Mouse (Mus musculus): ENCODE results near the gene Sh3bp1.
A peak's percentile ranks its signal among the peaks of the same experiment; 100 is the strongest.

Gene Sh3bp1

GRCm38 (mm10) chr15:78899740-78900584 is at the start of gene Sh3bp1:
Sh3bp1 (plus strand) TSS chr15:78899768.
- DNase-seq (ENCODE audit: low read depth) = peak; percentile 51

- DNase-seq (ENCODE audit: low read depth) = no peak
These were observed 49.3 kb upstream of the Sh3bp1 start for GRCm38 (mm10) chr15:78850059-78850824.

GRCm38 (mm10) chr15:78850944-78851343 is 48.6 kb upstream of the Sh3bp1 start:
- no peak for DNase-seq (ENCODE audit: low read depth)

- peak; percentile 88 for DNase-seq (ENCODE audit: low read depth)
These were observed 47.9 kb upstream of the Sh3bp1 start for GRCm38 (mm10) chr15:78851505-78852153.

DNA sequence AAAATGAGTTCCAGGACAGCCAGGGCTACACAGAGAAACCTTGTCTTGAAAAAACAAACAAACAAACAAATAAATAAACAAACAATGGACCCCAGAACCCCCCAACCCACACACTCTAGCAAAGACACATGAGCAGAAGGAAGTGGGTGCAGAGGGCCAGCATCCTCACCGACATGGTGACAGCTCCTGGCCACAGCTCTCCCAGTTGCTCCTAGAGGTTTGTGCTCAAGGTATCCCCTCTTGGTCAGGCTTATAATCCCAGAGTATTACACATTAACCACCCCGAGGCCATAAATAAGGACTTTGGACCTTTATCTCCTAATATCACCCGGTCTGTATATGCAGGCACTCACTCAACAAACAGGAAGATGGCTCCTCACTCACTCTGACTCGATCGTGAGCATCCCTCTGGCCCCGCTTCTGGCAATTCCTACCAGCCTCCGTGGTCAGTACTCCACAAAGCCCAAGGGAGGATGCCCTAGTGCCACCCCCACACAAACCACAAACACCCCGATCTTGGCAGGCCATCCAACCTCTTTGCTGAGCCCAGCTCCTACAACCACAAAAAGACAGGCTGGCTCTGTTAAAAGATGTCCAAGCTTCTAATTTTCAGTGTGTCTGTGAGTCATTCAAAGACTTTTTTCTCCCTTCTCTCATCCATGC is 44.1 kb upstream of the Sh3bp1 start, which contains the start of gene Lgals2:
Gene Lgals2, minus strand, starts transcription at position 227 of the 663 bp plus-strand sequence.
- no peak for DNase-seq (ENCODE audit: low read depth)

DNA sequence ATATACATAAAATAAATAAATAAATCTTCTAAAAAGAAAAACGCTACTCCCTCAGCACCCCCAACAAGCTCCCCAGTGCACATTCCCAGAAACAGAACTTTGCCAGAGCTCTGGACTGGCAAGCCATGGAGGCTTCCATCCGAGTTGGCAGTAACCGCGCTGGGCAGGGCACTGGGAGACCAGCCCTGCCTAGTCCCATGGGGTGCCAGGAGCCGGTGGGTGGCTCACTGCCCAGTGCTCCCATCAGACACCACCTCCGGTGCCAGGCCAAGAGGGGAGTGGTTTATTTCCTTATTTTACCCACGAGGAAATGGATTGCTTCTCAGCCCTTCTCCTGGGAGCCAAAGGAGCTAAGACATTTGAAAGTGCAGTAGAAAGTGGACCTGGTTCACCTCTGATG is 42.6 kb upstream of the Sh3bp1 start:
- no peak for DNase-seq (ENCODE audit: low read depth)

DNA sequence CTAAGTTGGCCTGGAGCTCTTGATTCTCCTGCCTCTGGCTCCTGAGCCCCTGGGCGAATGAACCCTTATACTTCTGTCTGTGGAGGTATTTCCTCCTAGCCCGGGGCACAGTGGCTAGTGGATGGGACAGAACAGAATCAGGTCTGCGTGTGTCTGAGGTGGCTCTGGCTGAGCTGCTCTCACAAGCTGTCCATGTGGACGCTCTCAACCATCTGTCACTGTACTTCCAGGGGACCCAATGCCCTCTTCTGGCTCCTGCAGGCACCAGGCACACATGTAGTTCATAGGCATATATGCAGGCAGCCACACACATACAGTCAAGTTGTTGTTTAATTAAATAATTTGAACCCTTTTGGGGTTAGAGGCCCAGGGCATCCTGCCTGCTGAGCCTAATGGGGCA is 40.3 kb upstream of the Sh3bp1 start:
- no peak for DNase-seq (ENCODE audit: low read depth)

GRCm38 (mm10) chr15:78859714-78860113 is 39.9 kb upstream of the Sh3bp1 start:
- no peak for DNase-seq (ENCODE audit: low read depth)

DNA sequence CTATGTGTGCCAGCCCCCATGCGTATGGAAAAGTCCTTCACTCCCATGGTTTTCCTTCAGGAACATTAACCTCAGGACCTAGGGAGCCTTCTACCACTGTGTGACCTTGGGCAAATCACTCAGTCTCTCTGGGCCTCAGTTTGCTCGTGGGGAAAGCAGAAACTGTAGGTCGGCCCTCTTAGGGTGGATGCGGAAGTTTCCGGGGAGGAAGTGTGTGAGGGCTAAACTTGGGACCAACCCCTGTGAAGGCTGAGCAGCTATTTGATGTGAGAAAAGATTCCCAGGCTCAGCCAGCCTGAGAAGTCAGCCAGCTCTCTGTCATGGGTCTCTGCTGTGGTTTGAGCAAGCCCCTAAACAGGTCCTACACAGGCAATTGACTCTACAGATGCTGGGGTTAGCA is 37.3 kb upstream of the Sh3bp1 start:
- no peak for DNase-seq (ENCODE audit: low read depth)

DNA sequence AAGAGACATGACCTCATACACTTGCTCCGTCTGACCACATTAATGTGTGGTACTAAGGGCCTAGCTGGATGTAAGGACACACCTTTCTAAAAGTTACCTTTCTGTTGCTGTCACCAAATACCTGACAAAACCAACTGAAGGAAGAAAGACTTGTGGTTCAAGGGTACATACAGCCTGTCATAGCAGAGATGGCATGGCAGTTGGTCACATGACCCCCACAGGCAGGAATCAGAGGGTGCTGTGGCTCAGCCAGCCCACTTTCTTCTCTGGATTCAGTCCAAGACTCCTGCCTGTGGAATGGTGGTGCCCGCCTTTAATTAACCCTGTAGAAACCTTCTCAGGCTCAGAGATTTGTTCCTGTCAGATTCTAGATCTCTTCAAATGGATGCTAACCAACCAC is 36.4 kb upstream of the Sh3bp1 start:
- DNase-seq (ENCODE audit: low read depth) = peak; percentile 28

DNA sequence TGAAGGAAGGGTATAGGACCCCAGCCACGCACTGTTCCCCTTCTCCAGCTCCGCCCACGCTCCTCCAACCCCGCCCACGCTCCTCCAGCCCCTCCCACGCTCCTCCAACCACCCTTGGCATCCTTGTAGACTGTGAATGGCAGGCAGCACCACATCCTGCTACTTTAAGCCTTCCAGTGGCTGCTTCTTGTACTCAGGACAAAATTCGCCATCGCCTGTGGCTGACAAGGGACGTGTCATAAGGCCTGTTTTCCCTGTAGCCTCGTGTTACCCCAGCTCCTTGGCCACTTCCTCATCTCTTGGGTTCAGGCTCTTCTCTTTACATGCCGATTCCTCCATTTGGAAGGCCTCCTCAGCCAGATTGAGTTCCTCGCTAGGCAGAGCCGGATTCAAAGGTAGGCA is 35.7 kb upstream of the Sh3bp1 start:
- no peak for DNase-seq (ENCODE audit: low read depth)

- no peak for DNase-seq (ENCODE audit: low read depth)
These were observed 31.2 kb upstream of the Sh3bp1 start for GRCm38 (mm10) chr15:78868398-78868797.

DNA sequence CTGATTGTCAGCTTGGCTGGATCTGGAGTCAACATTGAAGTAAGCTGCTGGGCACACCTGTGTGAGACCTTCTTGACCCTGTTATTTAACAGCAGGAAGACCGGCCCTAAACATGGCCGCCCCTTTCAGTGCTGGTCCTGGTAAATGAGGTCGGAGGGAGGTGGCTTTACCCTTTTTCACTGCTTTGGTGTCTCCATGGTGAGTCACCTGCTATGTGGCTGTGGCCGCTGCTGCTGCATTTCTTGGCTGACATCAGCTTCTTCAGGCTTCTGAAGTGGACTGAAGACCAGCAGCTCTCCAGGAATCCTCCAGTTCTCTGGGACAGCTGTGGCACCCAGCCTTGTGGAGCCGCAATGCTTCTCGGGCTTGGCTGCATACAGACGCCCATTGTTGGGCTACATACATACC is 30.7 kb upstream of the Sh3bp1 start:
- DNase-seq (ENCODE audit: low read depth) = peak; percentile 42

DNA sequence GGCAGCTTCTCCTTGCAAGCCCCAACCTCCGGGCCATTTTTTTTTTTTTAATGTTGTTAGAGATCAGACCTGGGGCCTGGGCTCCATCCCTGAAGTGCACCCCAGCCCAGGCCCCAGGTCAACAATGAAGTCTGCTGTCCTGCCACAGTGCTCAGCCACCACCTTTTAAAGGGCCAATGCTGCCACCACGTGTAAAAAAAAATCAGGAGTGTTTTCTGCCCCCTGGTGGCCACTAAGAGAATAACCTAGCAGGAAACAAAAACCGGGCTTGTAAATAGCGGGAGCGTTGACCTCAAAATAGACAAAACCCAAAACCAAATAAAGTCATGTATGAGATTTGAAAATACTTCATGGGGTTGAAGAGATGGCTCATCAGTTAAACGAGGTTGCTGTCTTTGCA is 29.8 kb upstream of the Sh3bp1 start:
- DNase-seq (ENCODE audit: low read depth) = peak; percentile 80

- DNase-seq (ENCODE audit: low read depth) = peak; percentile 40
These were observed 27.5 kb upstream of the Sh3bp1 start for GRCm38 (mm10) chr15:78872021-78872608.

- no peak for DNase-seq (ENCODE audit: low read depth)
These were observed 25.6 kb upstream of the Sh3bp1 start for GRCm38 (mm10) chr15:78873803-78874435.

- DNase-seq (ENCODE audit: low read depth) = no peak
These were observed 24.6 kb upstream of the Sh3bp1 start for GRCm38 (mm10) chr15:78874989-78875388.

- no peak for DNase-seq (ENCODE audit: low read depth)
These were observed 24.0 kb upstream of the Sh3bp1 start for GRCm38 (mm10) chr15:78875537-78875936.

- DNase-seq (ENCODE audit: low read depth) = peak; percentile 82
These were observed 23.3 kb upstream of the Sh3bp1 start for GRCm38 (mm10) chr15:78876258-78876696.

DNA sequence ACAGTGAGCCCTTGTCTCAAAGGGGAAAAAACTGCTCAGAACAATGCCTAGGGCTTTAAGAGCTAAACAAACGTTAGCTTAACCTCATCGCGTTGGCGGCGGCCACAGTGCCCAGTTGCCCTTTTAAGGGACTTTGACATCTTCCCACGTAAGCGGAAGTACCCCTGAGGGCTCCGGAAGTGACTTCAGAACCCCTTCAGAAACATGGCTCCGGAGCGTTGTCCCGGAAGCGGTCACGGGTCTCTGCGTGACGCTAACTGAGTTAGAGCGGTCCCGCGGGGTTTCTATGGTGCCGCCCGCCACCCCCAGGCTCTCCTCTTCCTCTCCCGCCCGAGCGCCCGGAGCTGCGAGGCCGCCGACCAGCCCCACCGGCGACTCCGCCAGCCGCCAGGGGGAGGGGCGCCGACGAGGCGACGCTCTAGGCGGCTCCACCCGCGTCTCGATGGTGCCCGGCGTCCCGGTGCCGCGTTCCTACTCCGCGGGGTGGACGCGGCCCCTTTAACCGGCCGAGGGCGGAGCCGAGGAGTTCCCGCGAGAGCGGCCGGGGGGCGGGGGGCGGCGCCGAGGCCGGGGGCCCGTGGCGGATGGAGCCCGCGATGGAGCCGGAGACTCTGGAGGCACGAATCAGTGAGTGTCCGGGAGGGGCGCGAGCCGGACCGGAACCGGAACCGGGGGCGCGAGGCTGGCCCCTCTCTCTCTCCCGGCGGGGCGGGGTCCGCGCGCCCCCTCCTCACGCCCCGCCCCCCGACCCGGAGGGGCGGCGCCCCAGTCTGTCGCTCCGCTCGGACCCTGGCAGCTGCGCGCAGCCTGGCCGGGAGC is 22.4 kb upstream of the Sh3bp1 start, which contains the start of gene Gga1:
Gene Gga1, plus strand, starts transcription at position 200 of the 819 bp plus-strand sequence.
- peak; percentile 98 for DNase-seq (ENCODE audit: low read depth)
